Mouse (Mus musculus) brain, embryonic 14.5 days (tissue): Measurements from ENCODE around the gene Pcx.

ENCODE experiments used
- CTCF ChIP-seq: fragments of 200-500 bp; IDR thresholded peaks from 2 replicates; pipeline ENCODE4 v1.5.1; 2012; ENCODE audit warnings: inconsistent platforms, mild to moderate bottlenecking, moderate library complexity, borderline replicate concordance; ENCODE audit not compliant: insufficient read depth, insufficient read length; ENCODE audit errors: extremely low read depth
- POLR2A ChIP-seq: fragments of 200-500 bp; IDR thresholded peaks from 2 replicates; pipeline ENCODE4 v1.6.1; 2012; ENCODE audit warnings: mild to moderate bottlenecking, inconsistent platforms, borderline replicate concordance; ENCODE audit not compliant: poor library complexity, insufficient read depth, insufficient read length, severe bottlenecking; ENCODE audit errors: extremely low read depth

DNA sequence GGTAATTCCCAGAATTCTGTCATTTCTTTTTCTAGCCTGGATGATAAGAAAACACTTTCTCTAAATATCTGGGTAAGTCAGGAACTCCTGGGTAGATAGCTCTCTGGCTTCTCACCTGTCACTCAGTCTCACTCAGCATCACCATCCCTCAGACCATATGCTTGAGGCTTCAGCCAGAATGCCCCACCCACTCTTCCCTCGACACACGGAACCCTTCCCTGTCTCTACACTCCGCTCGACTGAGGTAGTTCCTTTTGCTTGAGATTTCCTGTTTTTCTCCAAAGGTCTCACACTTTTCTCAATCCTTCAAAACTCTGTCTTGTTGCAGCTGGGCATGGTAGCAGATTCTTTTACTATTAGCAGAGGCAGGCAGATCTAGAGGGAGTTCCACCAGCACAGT is 28.9 kb upstream of the Pcx start:
- no peak for TF ChIP-seq CTCF
- no peak for TF ChIP-seq POLR2A
